Mouse (Mus musculus) spleen, adult 2 months (tissue): ENCODE measurements around the gene Liph. TPM values are rescaled to one million over a fixed set of nuclear protein-coding genes. Genes with fewer than 3 reads are reported as not detected.
"Not testable (repeated sequence)": the region's sequence is repeated elsewhere in the genome, so short reads cannot be mapped to it uniquely, and the experiment has no call there.

Experiments
- DNase-seq, 2 experiments: peaks; one replicate each; pipeline versions ENCODE4 v3.0.0 to v3.0.0-alpha.2; 2012 to 2021; ENCODE audit warnings: low spot score in 2 of 2, low read depth in 1 of 2
- H3K27ac ChIP-seq: fragments of 200-500 bp; 2 replicates; pipeline ENCODE4 v1.5.1; 2012; ENCODE audit warnings: low read length, inconsistent platforms; ENCODE audit not compliant: insufficient read depth
- H3K27me3 ChIP-seq: fragments of 200-500 bp; 2 replicates; pipeline ENCODE4 v1.6.1; 2012; ENCODE audit warnings: mild to moderate bottlenecking, moderate library complexity, low read length, inconsistent platforms; ENCODE audit not compliant: control insufficient read depth, insufficient read depth
- H3K36me3 ChIP-seq: fragments of 200-500 bp; 2 replicates; pipeline ENCODE4 v1.6.1; 2012; ENCODE audit warnings: mild to moderate bottlenecking, low read length, inconsistent platforms; ENCODE audit not compliant: control insufficient read depth, insufficient read depth
- H3K4me1 ChIP-seq: fragments of 200-500 bp; 2 replicates; pipeline ENCODE4 v1.6.1; 2011; ENCODE audit warnings: inconsistent platforms; ENCODE audit not compliant: control insufficient read depth, insufficient read depth, insufficient read length
- H3K4me3 ChIP-seq: fragments of 200-500 bp; 2 replicates; pipeline ENCODE4 v1.5.1; 2011; ENCODE audit warnings: mild to moderate bottlenecking, inconsistent platforms; ENCODE audit not compliant: insufficient read depth, insufficient read length; ENCODE audit errors: extremely low read depth
- CTCF ChIP-seq: fragments of 200-500 bp; IDR thresholded peaks from 2 replicates; pipeline ENCODE4 v1.5.1; 2011; ENCODE audit warnings: mild to moderate bottlenecking, inconsistent platforms; ENCODE audit not compliant: insufficient read depth, insufficient read length, insufficient replicate concordance; ENCODE audit errors: extremely low read depth
- POLR2A ChIP-seq: fragments of 200-500 bp; IDR thresholded peaks from 2 replicates; pipeline ENCODE4 v1.6.1; 2011; ENCODE audit warnings: low read depth, low read length, inconsistent platforms
- WGBS: fragments of 180-500 bp; shearing (Covaris S2); methylation state at CpG from one replicate; pipeline ENCODE4 v1.1.7; 2018; 5-methylcytosine and 5-hydroxymethylcytosine counted together
- polyA plus RNA-seq: library from polyadenylated mRNA; depleted of rRNA; stranded (reverse); fragments of >200 nt; gene quantifications from 2 replicates; pipeline ENCODE4 v1.2.3, GENCODE M21; 2012

Gene Liph
- polyA plus RNA-seq, 1 experiment, result 0.29 TPM

GRCm38 (mm10) chr16:21991774-21992173 lies 3.7 kb downstream of the Liph start:
- no peaks in the 10 kb centered on the region for H3K27me3 ChIP-seq
- whole genome bisulfite sequencing, result 89% methylated on average over 2 of the region's 2 CpGs
- TF ChIP-seq POLR2A (no peak), CTCF (no peak)

GRCm38 (mm10) chr16:21990893-21991292 lies 4.6 kb downstream of the Liph start:
- DNase-seq, H3K27me3 ChIP-seq, H3K27ac ChIP-seq, H3K4me3 ChIP-seq, H3K36me3 ChIP-seq, H3K4me1 ChIP-seq: not testable (repeated sequence)

More at GRCm38 (mm10) chr16:21991774-21992173, 3.7 kb downstream of the Liph start:
- no peak for DNase-seq
- H3K27ac ChIP-seq, result no peak overlapping the region
- H3K4me3 ChIP-seq, result no peak overlapping the region
- H3K36me3 ChIP-seq, result no peaks in the 10 kb centered on the region
- no peaks in the 10 kb centered on the region for H3K4me1 ChIP-seq

GRCm38 (mm10) chr16:21987956-21988355 lies 7.5 kb downstream of the Liph start:
- Histone ChIP-seq H3K4me1 (no peaks in the 10 kb centered on the region), H3K27me3 (no peaks in the 10 kb centered on the region), H3K36me3 (no peaks in the 10 kb centered on the region), H3K4me3 (no peak overlapping the region), H3K27ac (no peak overlapping the region)
- TF ChIP-seq POLR2A (no peak), CTCF (no peak)
- no peak for DNase-seq
- WGBS, result 83% methylated on average over 5 of the region's 5 CpGs

- no peak overlapping the region for H3K4me3 ChIP-seq
- TF ChIP-seq CTCF (no peak), POLR2A (no peak)
- 73% methylated on average over 3 of the region's 3 CpGs for WGBS
- no peak overlapping the region for H3K27ac ChIP-seq
- no peak for DNase-seq
- H3K4me1 ChIP-seq, result no peaks in the 10 kb centered on the region
- H3K27me3 ChIP-seq, result no peaks in the 10 kb centered on the region
- H3K36me3 ChIP-seq, result no peaks in the 10 kb centered on the region
These were observed 9.3 kb downstream of the Liph start for GRCm38 (mm10) chr16:21986191-21986590.

- Histone ChIP-seq H3K4me1 (no peaks in the 10 kb centered on the region), H3K36me3 (no peaks in the 10 kb centered on the region), H3K27ac (no peak overlapping the region), H3K4me3 (no peak overlapping the region), H3K27me3 (no peaks in the 10 kb centered on the region)
- DNase-seq, result no peak
- 93% methylated on average over 12 of the region's 12 CpGs for WGBS
- no peak for TF ChIP-seq POLR2A
- no peak for TF ChIP-seq CTCF
These were observed 11.4 kb downstream of the Liph start for GRCm38 (mm10) chr16:21984091-21984490.

GRCm38 (mm10) chr16:21983581-21983980 lies 11.9 kb downstream of the Liph start:
- Histone ChIP-seq H3K4me1 (no peaks in the 10 kb centered on the region), H3K4me3 (no peak overlapping the region), H3K27ac (no peak overlapping the region), H3K27me3 (no peaks in the 10 kb centered on the region), H3K36me3 (no peaks in the 10 kb centered on the region)
- TF ChIP-seq POLR2A, result no peak
- no peak for TF ChIP-seq CTCF
- DNase-seq, result no peak
- WGBS, result 95% methylated on average over 4 of the region's 4 CpGs

GRCm38 (mm10) chr16:21983146-21983545 lies 12.3 kb downstream of the Liph start:
- Histone ChIP-seq H3K36me3 (no peaks in the 10 kb centered on the region), H3K27me3 (no peaks in the 10 kb centered on the region), H3K4me1 (no peaks in the 10 kb centered on the region), H3K27ac (no peak overlapping the region), H3K4me3 (no peak overlapping the region)
- TF ChIP-seq POLR2A, result no peak
- TF ChIP-seq CTCF, result no peak
- no peak for DNase-seq
- WGBS, result 93% methylated on average over 9 of the region's 9 CpGs
